Mouse (Mus musculus): ENCODE measurements around the gene Lrig1. TPM values are rescaled to one million over a fixed set of nuclear protein-coding genes. Genes with fewer than 3 reads are reported as not detected.
A peak's percentile ranks its signal among the peaks of the same experiment; 100 is the strongest.

Gene Lrig1
- polyA plus RNA-seq, 1 experiment from 2014 or later = 4.5 TPM

GRCm38 (mm10) chr6:94659886-94660333 is 40.0 kb downstream of the Lrig1 start:
- H3K36me3 ChIP-seq (ENCODE audit: control insufficient read depth, insufficient read depth) = no peaks in the 10 kb centered on the region
- peaks cover 3% of the 10 kb centered on the region; the same call in 1 of the 2 replicates for H3K4me1 ChIP-seq (ENCODE audit: control insufficient read depth, low read depth, low read length)
- no peaks in the 10 kb centered on the region for H3K9me3 ChIP-seq (replicated peaks; ENCODE audit: control insufficient read depth, low read length)
- H3K27me3 ChIP-seq (ENCODE audit: control insufficient read depth, insufficient read depth, low read depth, low read length) = no peaks in the 10 kb centered on the region
- WGBS (ENCODE audit: insufficient replicate concordance) = 62% methylated on average over 4 of the region's 4 CpGs
- no peak overlapping the region for H3K4me2 ChIP-seq (ENCODE audit: low read depth, low read length)
- no peak overlapping the region for H3K27ac ChIP-seq (ENCODE audit: low read length)
- no peak overlapping the region for H3K4me3 ChIP-seq (ENCODE audit: low read depth, low read length)
- no peak overlapping the region for H3K9ac ChIP-seq (ENCODE audit: low read depth, low read length)
- no peak for ATAC-seq (ENCODE audit: low read depth)

GRCm38 (mm10) chr6:94658136-94658480 is 41.9 kb downstream of the Lrig1 start:
- H3K4me2 ChIP-seq (ENCODE audit: low read depth, low read length) = no peak overlapping the region
- H3K27me3 ChIP-seq (ENCODE audit: control insufficient read depth, insufficient read depth, low read depth, low read length) = no peaks in the 10 kb centered on the region
- H3K27ac ChIP-seq (ENCODE audit: low read length) = no peak overlapping the region
- no peak for ATAC-seq (ENCODE audit: low read depth)
- no peak overlapping the region for H3K9ac ChIP-seq (ENCODE audit: low read depth, low read length)
- no peaks in the 10 kb centered on the region for H3K4me1 ChIP-seq (ENCODE audit: control insufficient read depth, low read depth, low read length)
- H3K9me3 ChIP-seq (replicated peaks; ENCODE audit: control insufficient read depth, low read length) = no peaks in the 10 kb centered on the region
- no peak overlapping the region for H3K4me3 ChIP-seq (ENCODE audit: low read depth, low read length)
- H3K36me3 ChIP-seq (ENCODE audit: control insufficient read depth, insufficient read depth) = no peaks in the 10 kb centered on the region
- WGBS (ENCODE audit: insufficient replicate concordance) = 49% methylated on average over 6 of the region's 6 CpGs

GRCm38 (mm10) chr6:94657204-94658135 is 42.5 kb downstream of the Lrig1 start:
- no peaks in the 10 kb centered on the region for H3K36me3 ChIP-seq (ENCODE audit: control insufficient read depth, insufficient read depth)
- no peaks in the 10 kb centered on the region for H3K9me3 ChIP-seq (replicated peaks; ENCODE audit: control insufficient read depth, low read length)
- WGBS (ENCODE audit: insufficient replicate concordance) = 61% methylated on average over 12 of the region's 12 CpGs
- no peak overlapping the region for H3K27ac ChIP-seq (ENCODE audit: low read length)
- no peaks in the 10 kb centered on the region for H3K27me3 ChIP-seq (ENCODE audit: control insufficient read depth, insufficient read depth, low read depth, low read length)
- no peak overlapping the region for H3K9ac ChIP-seq (ENCODE audit: low read depth, low read length)
- no peak overlapping the region for H3K4me2 ChIP-seq (ENCODE audit: low read depth, low read length)
- no peaks in the 10 kb centered on the region for H3K4me1 ChIP-seq (ENCODE audit: control insufficient read depth, low read depth, low read length)
- no peak overlapping the region for H3K4me3 ChIP-seq (ENCODE audit: low read depth, low read length)
- ATAC-seq (ENCODE audit: low read depth) = no peak

GRCm38 (mm10) chr6:94655818-94656478 is 44.0 kb downstream of the Lrig1 start:
- H3K27ac ChIP-seq (ENCODE audit: low read length) = no peak overlapping the region
- no peaks in the 10 kb centered on the region for H3K27me3 ChIP-seq (ENCODE audit: control insufficient read depth, insufficient read depth, low read depth, low read length)
- H3K36me3 ChIP-seq (ENCODE audit: control insufficient read depth, insufficient read depth) = no peaks in the 10 kb centered on the region
- H3K9me3 ChIP-seq (replicated peaks; ENCODE audit: control insufficient read depth, low read length) = no peaks in the 10 kb centered on the region
- no peak for ATAC-seq (ENCODE audit: low read depth)
- no peaks in the 10 kb centered on the region for H3K4me1 ChIP-seq (ENCODE audit: control insufficient read depth, low read depth, low read length)
- H3K4me2 ChIP-seq (ENCODE audit: low read depth, low read length) = no peak overlapping the region
- WGBS (ENCODE audit: insufficient replicate concordance) = 20% methylated on average over 5 of the region's 5 CpGs
- no peak overlapping the region for H3K4me3 ChIP-seq (ENCODE audit: low read depth, low read length)
- H3K9ac ChIP-seq (ENCODE audit: low read depth, low read length) = no peak overlapping the region

DNA sequence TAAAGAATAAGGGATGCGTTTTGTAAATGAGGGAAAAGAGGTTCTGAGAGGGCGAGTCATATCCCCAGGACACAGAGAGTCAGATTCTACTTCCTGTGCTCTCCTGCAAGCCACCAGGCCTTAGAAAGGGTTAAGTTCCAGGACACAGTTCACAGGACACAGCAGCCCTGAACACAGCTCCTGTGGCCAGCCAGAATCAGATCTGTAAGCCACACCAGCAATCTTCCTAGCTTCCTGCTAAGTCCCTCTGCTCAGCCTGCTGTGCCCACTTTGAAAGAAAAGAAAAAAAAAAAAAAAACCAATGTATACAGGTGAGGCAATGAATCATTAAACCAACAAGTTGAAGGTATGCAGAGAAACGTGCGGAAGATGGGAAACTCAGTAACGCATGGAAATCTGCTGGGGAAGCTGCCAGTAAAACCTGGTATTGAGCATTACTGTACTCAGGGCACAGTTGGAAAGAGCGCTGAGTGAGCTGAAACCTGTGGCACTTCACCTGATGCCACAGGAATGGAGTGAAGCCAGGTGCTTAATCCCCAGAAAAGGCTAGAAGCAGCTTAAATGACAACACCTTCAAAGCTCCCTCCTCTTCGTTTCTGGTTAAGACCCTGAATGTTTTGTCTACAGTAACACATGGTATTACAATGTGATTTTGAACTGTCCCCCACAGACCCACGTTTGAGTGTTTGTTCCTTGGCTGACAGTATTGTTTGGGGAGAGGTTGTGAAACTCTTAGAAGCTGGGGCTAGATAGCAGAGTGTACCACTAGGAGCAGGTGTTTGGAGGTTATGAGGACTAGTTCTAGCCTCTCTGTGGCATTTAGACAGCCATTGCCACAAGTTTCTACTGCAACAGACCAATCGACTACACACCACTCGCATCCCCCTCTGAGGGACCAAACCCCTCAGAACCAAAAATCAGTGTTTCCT is 46.3 kb downstream of the Lrig1 start:
- H3K27me3 ChIP-seq (ENCODE audit: control insufficient read depth, insufficient read depth, low read depth, low read length) = no peaks in the 10 kb centered on the region
- ATAC-seq (ENCODE audit: low read depth) = peak; percentile 30; the same call in 1 of the 2 replicates

GRCm38 (mm10) chr6:94652659-94653213 is 47.2 kb downstream of the Lrig1 start:
- Histone ChIP-seq H3K9me3 (replicated peaks; ENCODE audit: control insufficient read depth, low read length) (no peaks in the 10 kb centered on the region), H3K4me1 (ENCODE audit: control insufficient read depth, low read depth, low read length) (peaks cover 9% of the 10 kb centered on the region), H3K27ac (ENCODE audit: low read length) (no peak overlapping the region), H3K36me3 (ENCODE audit: control insufficient read depth, insufficient read depth) (no peaks in the 10 kb centered on the region), H3K9ac (ENCODE audit: low read depth, low read length) (no peak overlapping the region), H3K4me3 (ENCODE audit: low read depth, low read length) (no peak overlapping the region), H3K4me2 (ENCODE audit: low read depth, low read length) (no peak overlapping the region), H3K27me3 (ENCODE audit: control insufficient read depth, insufficient read depth, low read depth, low read length) (no peaks in the 10 kb centered on the region)
- WGBS (ENCODE audit: insufficient replicate concordance) = 61% methylated on average over 6 of the region's 6 CpGs
- ATAC-seq (ENCODE audit: low read depth) = no peak

More for the DNA sequence above, 46.3 kb downstream of the Lrig1 start:
- no peak overlapping the region for H3K9ac ChIP-seq (ENCODE audit: low read depth, low read length)
- H3K4me2 ChIP-seq (ENCODE audit: low read depth, low read length) = no peak overlapping the region
- H3K36me3 ChIP-seq (ENCODE audit: control insufficient read depth, insufficient read depth) = no peaks in the 10 kb centered on the region
- H3K9me3 ChIP-seq (replicated peaks; ENCODE audit: control insufficient read depth, low read length) = no peaks in the 10 kb centered on the region
- no peak overlapping the region for H3K4me3 ChIP-seq (ENCODE audit: low read depth, low read length)
- 54% methylated on average over 10 of the region's 10 CpGs for WGBS (ENCODE audit: insufficient replicate concordance)
- peaks cover 5% of the 10 kb centered on the region for H3K4me1 ChIP-seq (ENCODE audit: control insufficient read depth, low read depth, low read length)
- H3K27ac ChIP-seq (ENCODE audit: low read length) = no peak overlapping the region

DNA sequence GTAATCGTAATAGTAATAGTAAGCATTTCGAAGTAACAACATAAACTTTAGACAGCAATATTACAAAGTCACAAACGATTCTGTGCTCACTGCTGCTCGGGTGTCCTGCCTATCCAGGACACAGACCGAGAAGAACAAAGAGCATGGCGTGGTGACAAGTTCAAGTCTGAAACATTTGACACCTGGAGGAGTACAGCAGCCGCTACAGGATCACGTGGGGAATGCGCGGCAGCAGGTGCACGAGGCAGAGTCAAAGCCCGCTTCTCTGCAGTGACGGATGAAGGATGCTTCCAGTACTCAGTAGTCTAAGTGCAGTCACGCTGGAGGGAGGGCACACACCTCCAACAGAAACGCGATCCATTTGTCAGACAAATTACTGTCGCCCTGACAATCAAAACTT is 48.4 kb downstream of the Lrig1 start:
- Histone ChIP-seq H3K27me3 (ENCODE audit: control insufficient read depth, insufficient read depth, low read depth, low read length) (no peaks in the 10 kb centered on the region), H3K9ac (ENCODE audit: low read depth, low read length) (no peak overlapping the region), H3K36me3 (ENCODE audit: control insufficient read depth, insufficient read depth) (no peaks in the 10 kb centered on the region), H3K4me1 (ENCODE audit: control insufficient read depth, low read depth, low read length) (peaks cover 9% of the 10 kb centered on the region), H3K27ac (ENCODE audit: low read length) (no peak overlapping the region), H3K4me2 (ENCODE audit: low read depth, low read length) (no peak overlapping the region), H3K9me3 (replicated peaks; ENCODE audit: control insufficient read depth, low read length) (no peaks in the 10 kb centered on the region), H3K4me3 (ENCODE audit: low read depth, low read length) (no peak overlapping the region)
- WGBS (ENCODE audit: insufficient replicate concordance) = 72% methylated on average over 17 of the region's 17 CpGs
- no peak for ATAC-seq (ENCODE audit: low read depth)

GRCm38 (mm10) chr6:94649637-94650036 is 50.3 kb downstream of the Lrig1 start:
- no peaks in the 10 kb centered on the region for H3K36me3 ChIP-seq (ENCODE audit: control insufficient read depth, insufficient read depth)
- ATAC-seq (ENCODE audit: low read depth) = no peak
- peaks cover 9% of the 10 kb centered on the region for H3K4me1 ChIP-seq (ENCODE audit: control insufficient read depth, low read depth, low read length)

More at GRCm38 (mm10) chr6:94649637-94650036, 50.3 kb downstream of the Lrig1 start:
- Histone ChIP-seq H3K27me3 (ENCODE audit: control insufficient read depth, insufficient read depth, low read depth, low read length) (no peaks in the 10 kb centered on the region), H3K4me2 (ENCODE audit: low read depth, low read length) (no peak overlapping the region), H3K27ac (ENCODE audit: low read length) (no peak overlapping the region), H3K4me3 (ENCODE audit: low read depth, low read length) (no peak overlapping the region), H3K9ac (ENCODE audit: low read depth, low read length) (no peak overlapping the region), H3K9me3 (replicated peaks; ENCODE audit: control insufficient read depth, low read length) (no peaks in the 10 kb centered on the region)
- WGBS (ENCODE audit: insufficient replicate concordance) = 60% methylated on average over 1 of the region's 1 CpGs

Data from liver, embryonic 16.5 days (tissue).